Mouse (Mus musculus) MEL (cell line): ENCODE measurements around the gene Epn3.

Source experiments
- CTCF ChIP-seq, 3 experiments: IDR thresholded peaks in 2 of 3; conservative IDR thresholded peaks in 1 of 3; 2 replicates each; pipeline ENCODE4 v1.5.1; 2011 to 2012; ENCODE audit warnings: low read length in 3 of 3, low read depth in 2 of 3, mild to moderate bottlenecking in 2 of 3, improper control_type of control experiment in 1 of 3, inconsistent platforms in 1 of 3, mixed read lengths in 1 of 3, moderate library complexity in 1 of 3; ENCODE audit not compliant: control insufficient read depth in 1 of 3, insufficient read depth in 1 of 3, poor library complexity in 1 of 3, severe bottlenecking in 1 of 3
- NELFE ChIP-seq: IDR thresholded peaks from 2 replicates; pipeline ENCODE4 v1.6.1; 2011; ENCODE audit warnings: low read depth, low read length, improper control_type of control experiment
- POLR2A ChIP-seq, 2 experiments: IDR thresholded peaks; 2 replicates each; pipeline ENCODE4 v1.6.1; 2011 to 2012; ENCODE audit warnings: low read length in 2 of 2, mild to moderate bottlenecking in 2 of 2, control low read depth in 1 of 2, improper control_type of control experiment in 1 of 2, low read depth in 1 of 2, moderate library complexity in 1 of 2; ENCODE audit not compliant: control insufficient read depth in 1 of 2, insufficient read depth in 1 of 2, poor library complexity in 1 of 2
- ZNF384 ChIP-seq: IDR thresholded peaks from 2 replicates; pipeline ENCODE4 v1.6.1; 2012; ENCODE audit warnings: low read depth, mild to moderate bottlenecking, inconsistent platforms, low read length, improper control_type of control experiment

- TF ChIP-seq NELFE (no peak), POLR2A (IDR thresholded peaks at IDR 0.05; ENCODE audit: control insufficient read depth in 1 of 2, insufficient read depth in 1 of 2, low read depth in 1 of 2, low read length in 2 of 2, poor library complexity in 1 of 2) (no peak), ZNF384 (no peak), CTCF (IDR thresholded peaks at IDR 0.05 in 2 of 3, conservative IDR thresholded peaks at IDR 0.05 in 1 of 3; ENCODE audit: control insufficient read depth in 1 of 3, insufficient read depth in 1 of 3, low read depth in 2 of 3, low read length in 3 of 3, poor library complexity in 1 of 3, severe bottlenecking in 1 of 3) (no peak)
These were observed 40.0 kb upstream of the Epn3 start for GRCm38 (mm10) chr11:94539761-94540160.
